Mouse (Mus musculus): ENCODE results near the gene Ppp1r16b. TPM values are rescaled to one million over a fixed set of nuclear protein-coding genes. Genes with fewer than 3 reads are reported as not detected.

The Ppp1r16b gene
- polyA plus RNA-seq, 1 experiment from 2014 or later, result 12.4 TPM

DNA sequence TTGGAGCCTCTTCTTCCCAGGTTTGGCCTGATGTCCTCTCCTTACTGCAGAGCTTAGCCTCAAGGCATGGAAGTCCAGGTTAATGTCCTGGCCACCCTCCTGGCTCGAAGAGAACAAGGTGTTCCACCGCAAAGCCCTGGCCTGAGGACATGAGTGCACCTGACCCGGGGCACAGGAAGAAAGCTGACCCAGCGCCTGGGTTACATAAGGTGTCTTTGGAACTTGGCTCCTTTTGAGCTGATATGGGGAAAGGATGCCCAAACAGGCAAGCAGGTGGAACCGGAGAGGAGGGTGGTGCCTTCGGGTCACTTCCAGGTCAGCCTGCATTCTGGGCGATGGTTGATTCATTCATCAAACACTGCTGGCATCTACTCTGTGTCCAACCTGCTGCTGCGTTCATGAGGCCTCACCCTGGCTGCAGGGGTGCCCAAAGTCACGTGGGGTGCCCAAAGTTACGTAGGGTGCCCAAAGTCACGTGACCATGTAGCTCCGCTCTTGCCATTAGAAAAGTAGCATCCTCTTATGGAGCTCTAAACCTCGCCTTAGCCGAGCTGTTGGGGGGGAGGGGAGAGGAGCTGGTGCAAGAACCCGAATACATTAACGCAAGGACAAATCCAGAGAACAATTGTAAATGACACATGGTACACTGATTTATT is 55.6 kb downstream of the Ppp1r16b start:
- Histone ChIP-seq H3K27me3 (replicated peaks; ENCODE audit: control insufficient read depth, insufficient read depth, low read length) (no peaks in the 10 kb centered on the region), H3K4me1 (ENCODE audit: control insufficient read depth, insufficient read depth, low read length) (no peaks in the 10 kb centered on the region), H3K9ac (ENCODE audit: low read length) (no peak overlapping the region), H3K27ac (ENCODE audit: low read depth, low read length) (no peak overlapping the region), H3K36me3 (ENCODE audit: control insufficient read depth, insufficient read depth, low read length) (no peaks in the 10 kb centered on the region), H3K4me2 (ENCODE audit: low read length) (no peak overlapping the region), H3K4me3 (ENCODE audit: low read depth, low read length) (no peak overlapping the region), H3K9me3 (replicated peaks; ENCODE audit: control insufficient read depth, low read length) (no peaks in the 10 kb centered on the region)
- ATAC-seq, result no peak
- no peak for DNase-seq (ENCODE audit: low spot score)
- 76% methylated on average over 16 of the region's 16 CpGs for WGBS

DNA sequence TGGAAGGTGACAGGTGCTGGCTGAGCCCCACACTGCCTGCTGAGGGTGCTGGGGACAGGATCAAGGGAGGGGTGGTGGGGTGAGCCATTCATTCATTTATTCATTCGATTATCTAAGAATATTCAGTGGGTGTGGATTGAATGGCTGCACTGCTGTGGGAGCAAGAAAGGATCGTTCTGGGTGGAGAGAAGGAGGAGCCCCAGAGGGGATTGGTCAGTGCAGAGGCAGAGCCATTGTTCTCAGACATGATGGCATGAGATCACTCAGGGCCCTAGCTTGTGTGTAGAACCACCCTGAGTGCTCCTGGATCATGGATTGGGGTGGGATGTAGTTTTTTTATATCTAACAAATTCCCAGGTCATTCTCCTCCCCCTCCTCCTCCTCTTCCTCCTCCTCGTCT is 56.3 kb downstream of the Ppp1r16b start:
- Histone ChIP-seq H3K4me1 (ENCODE audit: control insufficient read depth, insufficient read depth, low read length) (no peaks in the 10 kb centered on the region), H3K9ac (ENCODE audit: low read length) (no peak overlapping the region), H3K27ac (ENCODE audit: low read depth, low read length) (no peak overlapping the region), H3K4me2 (ENCODE audit: low read length) (no peak overlapping the region), H3K36me3 (ENCODE audit: control insufficient read depth, insufficient read depth, low read length) (no peaks in the 10 kb centered on the region), H3K27me3 (replicated peaks; ENCODE audit: control insufficient read depth, insufficient read depth, low read length) (no peaks in the 10 kb centered on the region), H3K4me3 (ENCODE audit: low read depth, low read length) (no peak overlapping the region), H3K9me3 (replicated peaks; ENCODE audit: control insufficient read depth, low read length) (no peaks in the 10 kb centered on the region)
- 40% methylated on average over 3 of the region's 3 CpGs for WGBS
- ATAC-seq, result no peak
- no peak for DNase-seq (ENCODE audit: low spot score)

DNA sequence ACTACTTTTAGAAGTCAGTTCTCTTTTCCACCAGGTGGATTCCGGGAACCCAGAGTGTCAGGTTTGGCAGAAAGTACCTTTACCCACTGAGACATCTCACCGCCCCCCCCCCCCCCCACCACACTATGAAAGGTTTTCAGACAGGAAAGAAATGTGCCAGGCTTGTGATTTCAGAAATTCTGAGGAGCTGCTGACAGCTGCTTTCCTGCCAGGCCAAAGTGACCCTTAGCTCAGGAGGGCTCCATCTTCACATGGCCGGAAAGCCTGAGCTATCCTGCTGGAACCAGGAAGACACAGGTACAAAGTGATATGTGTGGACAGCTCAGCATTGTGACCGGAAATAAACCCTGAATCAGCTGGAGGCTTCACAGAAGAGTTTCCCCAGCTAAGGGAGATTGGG is 56.9 kb downstream of the Ppp1r16b start:
- no peak for DNase-seq (ENCODE audit: low spot score)
- no peaks in the 10 kb centered on the region for H3K4me1 ChIP-seq (ENCODE audit: control insufficient read depth, insufficient read depth, low read length)
- no peaks in the 10 kb centered on the region for H3K36me3 ChIP-seq (ENCODE audit: control insufficient read depth, insufficient read depth, low read length)
- H3K27me3 ChIP-seq (replicated peaks; ENCODE audit: control insufficient read depth, insufficient read depth, low read length), result no peaks in the 10 kb centered on the region
- WGBS, result 80% methylated on average over 4 of the region's 4 CpGs
- H3K9ac ChIP-seq (ENCODE audit: low read length), result no peak overlapping the region
- H3K27ac ChIP-seq (ENCODE audit: low read depth, low read length), result no peak overlapping the region
- no peak overlapping the region for H3K4me3 ChIP-seq (ENCODE audit: low read depth, low read length)
- no peak for ATAC-seq
- no peak overlapping the region for H3K4me2 ChIP-seq (ENCODE audit: low read length)
- H3K9me3 ChIP-seq (replicated peaks; ENCODE audit: control insufficient read depth, low read length), result no peaks in the 10 kb centered on the region

DNA sequence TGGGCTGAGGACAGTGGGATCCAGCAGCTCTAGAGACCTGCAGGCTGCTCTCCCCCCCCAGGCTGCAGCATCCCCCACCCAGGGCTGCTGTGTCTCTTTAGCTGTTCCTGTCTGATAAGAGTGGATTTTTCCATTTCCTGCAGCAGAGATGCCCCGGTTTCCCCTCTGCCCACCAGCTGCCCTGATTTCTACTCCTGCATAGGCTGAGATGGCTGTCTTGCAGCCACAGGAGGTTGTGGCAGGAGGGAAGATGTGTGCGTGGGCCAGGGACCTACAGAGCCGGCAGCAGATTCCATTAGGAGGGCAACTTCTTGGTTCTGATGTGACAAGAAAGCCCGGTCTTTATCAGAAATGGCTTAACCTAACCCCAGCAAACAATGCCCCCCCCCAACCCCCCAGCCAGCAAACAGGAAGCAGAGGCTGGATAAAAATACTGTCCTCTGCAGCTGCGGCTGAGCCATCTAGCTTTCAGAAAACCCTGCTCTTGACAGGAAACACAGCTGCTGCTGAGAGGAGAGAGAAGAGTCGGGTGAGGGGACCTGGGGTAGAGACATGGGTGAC is 57.9 kb downstream of the Ppp1r16b start:
- no peak for ATAC-seq

DNA sequence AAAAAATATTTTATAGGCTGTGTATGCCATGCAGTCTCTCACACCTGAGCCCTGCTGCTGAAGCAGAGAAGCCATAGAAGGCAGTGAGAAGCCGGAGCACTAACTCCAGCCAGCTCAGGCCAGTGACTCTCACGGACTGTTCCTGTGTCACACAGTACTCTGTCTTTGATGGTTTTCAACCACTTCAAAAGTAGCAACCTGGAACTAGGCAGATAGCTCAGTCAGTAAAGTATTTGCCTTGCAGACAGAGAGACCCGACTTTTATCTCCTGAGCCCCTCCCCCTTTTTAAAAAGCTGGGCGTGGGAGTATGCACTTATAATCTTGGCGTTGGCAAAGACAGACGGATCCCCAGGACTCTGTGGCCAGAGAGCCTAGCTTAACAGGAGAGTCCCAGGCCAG is 58.6 kb downstream of the Ppp1r16b start:
- H3K27ac ChIP-seq (ENCODE audit: low read depth, low read length), result no peak overlapping the region
- H3K4me2 ChIP-seq (ENCODE audit: low read length), result no peak overlapping the region
- H3K9ac ChIP-seq (ENCODE audit: low read length), result no peak overlapping the region
- H3K4me3 ChIP-seq (ENCODE audit: low read depth, low read length), result no peak overlapping the region
- H3K9me3 ChIP-seq (replicated peaks; ENCODE audit: control insufficient read depth, low read length), result no peaks in the 10 kb centered on the region
- H3K27me3 ChIP-seq (replicated peaks; ENCODE audit: control insufficient read depth, insufficient read depth, low read length), result no peaks in the 10 kb centered on the region
- WGBS, result 62% methylated on average over 6 of the region's 6 CpGs
- ATAC-seq (no peak), DNase-seq (ENCODE audit: low spot score) (no peak)
- no peaks in the 10 kb centered on the region for H3K4me1 ChIP-seq (ENCODE audit: control insufficient read depth, insufficient read depth, low read length)
- H3K36me3 ChIP-seq (ENCODE audit: control insufficient read depth, insufficient read depth, low read length), result no peaks in the 10 kb centered on the region

More for the DNA sequence above, 57.9 kb downstream of the Ppp1r16b start:
- no peaks in the 10 kb centered on the region for H3K27me3 ChIP-seq (replicated peaks; ENCODE audit: control insufficient read depth, insufficient read depth, low read length)
- no peak for DNase-seq (ENCODE audit: low spot score)
- H3K4me1 ChIP-seq (ENCODE audit: control insufficient read depth, insufficient read depth, low read length), result no peaks in the 10 kb centered on the region
- H3K27ac ChIP-seq (ENCODE audit: low read depth, low read length), result no peak overlapping the region
- H3K4me3 ChIP-seq (ENCODE audit: low read depth, low read length), result no peak overlapping the region
- no peak overlapping the region for H3K4me2 ChIP-seq (ENCODE audit: low read length)
- 66% methylated on average over 6 of the region's 6 CpGs for WGBS
- no peaks in the 10 kb centered on the region for H3K36me3 ChIP-seq (ENCODE audit: control insufficient read depth, insufficient read depth, low read length)
- H3K9ac ChIP-seq (ENCODE audit: low read length), result no peak overlapping the region
- no peaks in the 10 kb centered on the region for H3K9me3 ChIP-seq (replicated peaks; ENCODE audit: control insufficient read depth, low read length)

DNA sequence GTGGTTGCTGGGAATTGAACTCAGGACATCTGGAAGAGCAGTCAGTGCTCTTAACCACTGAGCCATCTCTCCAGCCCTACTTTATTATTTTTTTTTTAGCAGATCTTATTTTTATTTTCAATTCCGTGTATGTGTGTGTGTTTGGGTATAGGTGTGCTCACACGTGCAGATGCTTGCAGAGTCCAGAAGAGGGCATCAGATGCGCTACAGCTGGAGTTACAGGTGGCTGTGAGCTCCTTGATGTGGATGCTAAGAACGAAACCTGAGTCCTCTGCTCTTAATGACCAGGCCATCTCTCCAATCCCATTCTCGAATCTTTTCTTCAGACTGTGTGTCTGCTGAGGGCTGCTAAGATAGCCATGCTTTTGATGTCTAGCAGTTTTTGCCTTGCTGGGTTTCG is 61.1 kb downstream of the Ppp1r16b start:
- H3K27ac ChIP-seq (ENCODE audit: low read depth, low read length), result no peak overlapping the region
- ATAC-seq, result no peak
- H3K4me2 ChIP-seq (ENCODE audit: low read length), result no peak overlapping the region
- H3K36me3 ChIP-seq (ENCODE audit: control insufficient read depth, insufficient read depth, low read length), result no peaks in the 10 kb centered on the region
- no peak for DNase-seq (ENCODE audit: low spot score)
- H3K9me3 ChIP-seq (replicated peaks; ENCODE audit: control insufficient read depth, low read length), result no peaks in the 10 kb centered on the region
- no peak overlapping the region for H3K4me3 ChIP-seq (ENCODE audit: low read depth, low read length)
- H3K27me3 ChIP-seq (replicated peaks; ENCODE audit: control insufficient read depth, insufficient read depth, low read length), result no peaks in the 10 kb centered on the region
- no peak overlapping the region for H3K9ac ChIP-seq (ENCODE audit: low read length)
- 69% methylated on average over 6 of the region's 6 CpGs for WGBS
- no peaks in the 10 kb centered on the region for H3K4me1 ChIP-seq (ENCODE audit: control insufficient read depth, insufficient read depth, low read length)

DNA sequence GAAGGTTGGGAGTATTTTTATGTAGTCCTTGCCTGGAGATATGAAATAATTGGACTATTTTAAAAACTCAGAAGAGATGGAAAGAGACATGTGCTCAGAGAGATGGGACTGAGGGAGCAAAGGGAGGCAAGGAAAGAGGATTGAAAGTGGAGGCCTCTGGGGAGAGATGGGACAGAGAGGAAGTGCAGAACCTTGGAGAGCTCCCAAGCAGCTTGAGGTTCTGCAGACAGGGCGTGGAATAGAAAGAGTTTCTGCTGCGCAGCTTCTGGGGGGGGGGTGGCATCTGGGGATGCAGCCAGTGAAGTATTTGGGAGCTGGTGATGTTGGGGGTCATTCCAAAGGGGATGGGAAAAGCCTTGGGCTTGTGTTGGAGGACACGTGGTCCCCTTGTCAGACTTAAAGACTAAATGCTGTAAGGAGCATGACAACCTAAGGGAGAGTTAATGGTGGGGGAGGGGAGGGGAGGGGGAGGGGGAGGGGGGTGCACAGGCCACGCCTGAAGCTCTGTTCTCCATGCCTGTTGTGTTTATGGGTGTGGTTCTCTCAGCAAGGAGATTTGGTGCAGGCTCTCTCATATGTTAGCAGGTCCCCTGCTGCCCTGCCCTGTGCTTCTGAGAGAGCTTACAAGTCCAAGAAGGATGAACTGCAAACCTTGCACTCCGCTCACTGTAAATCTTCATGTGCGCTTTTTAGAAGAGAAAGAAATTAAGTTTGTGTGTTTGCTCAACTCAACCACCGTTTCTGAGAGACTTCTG is 63.0 kb downstream of the Ppp1r16b start:
- no peak for DNase-seq (ENCODE audit: low spot score)
- ATAC-seq, result no peak
- no peaks in the 10 kb centered on the region for H3K9me3 ChIP-seq (replicated peaks; ENCODE audit: control insufficient read depth, low read length)

DNA sequence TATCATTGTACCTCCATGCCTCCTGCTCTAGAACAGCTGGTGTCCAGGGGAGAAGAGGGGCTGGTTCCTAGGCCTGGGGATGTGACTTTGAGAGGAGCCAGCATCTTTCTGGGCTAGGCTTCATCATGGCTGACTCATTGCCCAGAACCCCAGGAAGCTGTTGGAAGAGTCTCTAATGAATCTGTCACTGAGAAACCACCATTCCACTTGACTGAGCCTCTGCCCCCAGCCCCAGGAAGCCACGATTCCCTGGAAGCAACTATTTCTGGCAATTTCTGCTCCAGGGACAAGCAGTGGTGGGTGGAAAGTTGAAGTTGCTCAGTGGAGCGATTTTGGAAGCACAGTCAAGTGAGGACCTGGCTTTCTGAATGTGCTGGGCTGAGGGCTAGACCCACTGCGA is 65.7 kb downstream of the Ppp1r16b start:
- H3K36me3 ChIP-seq (ENCODE audit: control insufficient read depth, insufficient read depth, low read length), result no peaks in the 10 kb centered on the region
- no peaks in the 10 kb centered on the region for H3K4me1 ChIP-seq (ENCODE audit: control insufficient read depth, insufficient read depth, low read length)
- DNase-seq (ENCODE audit: low spot score) (no peak), ATAC-seq (no peak)
- no peaks in the 10 kb centered on the region for H3K9me3 ChIP-seq (replicated peaks; ENCODE audit: control insufficient read depth, low read length)
- H3K27me3 ChIP-seq (replicated peaks; ENCODE audit: control insufficient read depth, insufficient read depth, low read length), result no peaks in the 10 kb centered on the region
- no peak overlapping the region for H3K9ac ChIP-seq (ENCODE audit: low read length)
- H3K4me3 ChIP-seq (ENCODE audit: low read depth, low read length), result no peak overlapping the region
- no peak overlapping the region for H3K4me2 ChIP-seq (ENCODE audit: low read length)
- no peak overlapping the region for H3K27ac ChIP-seq (ENCODE audit: low read depth, low read length)
- 69% methylated on average over 3 of the region's 3 CpGs for WGBS

More for the DNA sequence above, 63.0 kb downstream of the Ppp1r16b start:
- Histone ChIP-seq H3K4me1 (ENCODE audit: control insufficient read depth, insufficient read depth, low read length) (no peaks in the 10 kb centered on the region), H3K9ac (ENCODE audit: low read length) (no peak overlapping the region), H3K36me3 (ENCODE audit: control insufficient read depth, insufficient read depth, low read length) (no peaks in the 10 kb centered on the region), H3K27ac (ENCODE audit: low read depth, low read length) (no peak overlapping the region), H3K27me3 (replicated peaks; ENCODE audit: control insufficient read depth, insufficient read depth, low read length) (no peaks in the 10 kb centered on the region), H3K4me2 (ENCODE audit: low read length) (no peak overlapping the region), H3K4me3 (ENCODE audit: low read depth, low read length) (no peak overlapping the region)
- 42% methylated on average over 7 of the region's 7 CpGs for WGBS

DNA sequence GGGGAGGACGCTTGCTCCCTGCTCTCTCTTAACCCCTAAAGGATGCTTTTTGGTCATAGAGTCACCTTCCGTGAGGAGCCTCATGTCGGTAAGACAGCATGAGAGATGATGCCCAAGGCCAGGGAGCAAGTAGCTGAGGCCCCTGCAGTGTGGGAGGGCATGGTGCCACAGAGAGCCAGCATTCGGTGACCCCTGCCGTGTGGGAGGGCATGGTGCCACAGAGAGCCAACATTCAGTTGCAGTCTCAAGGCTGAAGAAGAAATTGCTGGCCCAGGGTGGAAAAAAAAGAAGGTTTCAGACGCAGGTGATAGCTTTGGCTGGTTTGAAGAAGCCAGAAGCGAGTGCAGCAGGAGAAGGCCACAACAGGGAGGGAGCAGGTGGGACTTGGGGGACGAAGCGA is 67.3 kb downstream of the Ppp1r16b start:
- no peak overlapping the region for H3K4me3 ChIP-seq (ENCODE audit: low read depth, low read length)
- no peaks in the 10 kb centered on the region for H3K4me1 ChIP-seq (ENCODE audit: control insufficient read depth, insufficient read depth, low read length)
- ATAC-seq (no peak), DNase-seq (ENCODE audit: low spot score) (no peak)
- no peak overlapping the region for H3K9ac ChIP-seq (ENCODE audit: low read length)
- no peak overlapping the region for H3K27ac ChIP-seq (ENCODE audit: low read depth, low read length)
- no peak overlapping the region for H3K4me2 ChIP-seq (ENCODE audit: low read length)
- no peaks in the 10 kb centered on the region for H3K27me3 ChIP-seq (replicated peaks; ENCODE audit: control insufficient read depth, insufficient read depth, low read length)
- 83% methylated on average over 9 of the region's 9 CpGs for WGBS
- H3K9me3 ChIP-seq (replicated peaks; ENCODE audit: control insufficient read depth, low read length), result no peaks in the 10 kb centered on the region
- no peaks in the 10 kb centered on the region for H3K36me3 ChIP-seq (ENCODE audit: control insufficient read depth, insufficient read depth, low read length)
